Mouse (Mus musculus) layer of hippocampus, postnatal 36 days (tissue): Measurements from ENCODE around the gene Sh2d4b. TPM values are rescaled to one million over a fixed set of nuclear protein-coding genes. Genes with fewer than 3 reads are reported as not detected.

Source experiments
- DNase-seq, 2 experiments: peaks; one replicate each; pipeline ENCODE4 v3.0.0; 2022
- total RNA-seq, 2 experiments: library from RNA; stranded (reverse); gene quantifications; 2 replicates each; pipeline ENCODE4 v1.2.3; 2021

The Sh2d4b gene
- total RNA-seq, 2 experiments from 2014 or later = 2.1 TPM

DNA sequence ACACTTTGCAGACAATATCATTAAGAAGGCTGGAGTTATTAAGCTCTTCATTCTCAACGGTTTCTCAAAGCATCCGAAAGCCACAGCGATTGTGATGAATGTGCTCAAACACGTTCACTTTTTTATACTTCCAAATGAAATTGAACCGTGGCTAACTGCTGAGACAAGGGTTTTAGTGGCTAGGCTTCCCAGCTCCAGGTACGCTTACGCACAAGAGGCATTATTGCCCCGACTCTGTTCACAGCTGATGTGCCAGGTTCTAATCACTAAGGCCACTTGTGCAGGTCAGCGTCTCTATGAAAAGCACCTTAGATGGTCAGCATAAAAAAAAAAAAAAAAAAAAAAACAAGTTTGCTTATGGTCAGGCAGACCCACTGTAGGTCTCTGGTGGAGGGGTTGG lies 62.6 kb downstream of the Sh2d4b start:
- no peak for DNase-seq

DNA sequence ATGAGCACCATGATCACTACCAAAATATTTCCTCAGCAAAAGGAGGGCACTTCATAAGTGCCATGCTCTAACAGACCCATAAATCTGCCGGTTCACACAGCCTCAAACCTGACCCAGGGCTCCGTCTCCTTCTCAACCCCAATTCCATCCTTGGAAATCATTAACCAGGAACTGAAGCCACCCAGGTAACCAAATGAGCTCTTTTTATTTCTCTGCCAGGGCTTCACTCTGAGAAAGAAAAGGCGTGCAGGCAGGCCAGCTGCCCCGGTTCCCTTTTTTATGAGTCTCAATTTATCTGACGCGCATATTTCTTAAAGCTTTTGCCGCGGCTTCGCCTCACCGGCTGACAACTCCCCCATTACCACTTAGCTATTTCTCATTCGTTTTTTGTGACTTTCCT lies 63.0 kb downstream of the Sh2d4b start:
- no peak for DNase-seq

- no peak for DNase-seq
Observed at GRCm38 (mm10) chr14:40818051-40818450, 75.0 kb downstream of the Sh2d4b start.

- no peak for DNase-seq
Observed at GRCm38 (mm10) chr14:40816715-40817114, 76.4 kb downstream of the Sh2d4b start.

GRCm38 (mm10) chr14:40791606-40792005 lies 101.5 kb downstream of the Sh2d4b start:
- DNase-seq = peak; percentile 18 to 42

DNA sequence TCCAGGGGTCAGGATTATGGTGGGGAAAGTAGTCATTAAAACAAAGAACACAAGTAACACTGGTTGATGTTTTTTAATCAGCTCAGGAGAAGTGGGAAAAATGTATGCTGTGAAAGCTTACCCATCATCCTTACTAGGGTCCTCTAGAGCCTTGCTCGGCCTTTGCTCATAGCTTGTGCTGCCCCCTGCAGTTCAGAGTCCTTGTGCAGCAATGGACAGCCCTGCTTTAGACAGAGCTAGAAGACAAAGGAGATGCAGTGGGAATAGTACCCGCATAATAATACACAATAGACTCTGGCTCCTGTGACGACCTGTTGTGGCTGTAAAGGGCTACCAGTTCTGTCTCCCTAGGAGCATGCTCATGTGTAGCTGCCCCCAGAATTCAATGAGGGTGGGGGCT lies 104.0 kb downstream of the Sh2d4b start:
- peak in 1 of 2 experiments; percentile 6 for DNase-seq

DNA sequence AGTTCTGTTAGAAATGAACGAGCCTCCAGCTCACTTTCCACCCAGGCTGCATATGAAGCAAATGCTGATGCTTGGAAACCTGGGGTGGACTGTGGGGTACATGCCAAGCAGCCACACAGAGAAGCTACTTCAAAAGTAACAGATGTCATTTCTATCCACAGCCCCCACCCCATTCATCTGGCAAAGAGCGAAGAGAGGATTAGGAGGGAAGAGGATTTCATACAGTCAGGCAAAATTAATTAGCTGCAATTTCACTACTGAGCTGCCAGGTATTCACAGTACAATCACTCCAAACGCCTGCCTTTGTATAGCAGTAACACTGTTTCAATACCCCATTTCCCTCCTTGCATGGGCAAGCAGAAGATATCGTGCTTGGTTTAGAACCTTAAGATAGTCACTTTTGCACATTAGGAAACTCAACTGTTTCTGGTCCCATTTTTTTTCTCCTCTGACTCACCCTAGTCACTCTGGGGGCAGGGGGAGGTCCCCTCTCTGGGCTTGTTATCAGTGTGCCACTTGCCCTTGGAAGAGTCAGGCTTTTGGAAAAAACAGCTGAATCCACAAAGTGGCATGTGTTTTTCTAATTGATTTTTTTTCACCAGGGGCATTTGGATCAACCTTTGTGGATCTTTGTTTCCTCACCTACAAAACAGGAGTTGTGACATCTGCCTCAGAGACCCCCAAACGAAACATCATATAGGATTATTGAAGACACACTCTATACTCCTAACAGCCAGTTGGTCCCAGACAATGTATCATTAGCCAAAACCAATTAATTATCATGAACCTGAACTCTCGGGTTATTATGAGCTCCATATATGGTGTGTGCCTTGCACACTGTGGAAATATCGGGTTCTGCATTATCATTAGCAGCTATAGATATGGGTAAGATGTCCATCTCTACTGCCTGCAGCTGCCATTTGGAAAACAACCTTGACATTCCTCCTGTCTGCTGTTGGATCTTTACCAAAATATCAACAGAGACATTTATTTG lies 123.7 kb downstream of the Sh2d4b start:
- DNase-seq = peak; percentile 5 to 20

Other genes with a start within 250 kb of the Sh2d4b start
- gene Tspan14, start 73.5 kb upstream of the Sh2d4b start, total RNA-seq = 10 to 100 TPM; 31.4 to 32.6 TPM
- gene Fam213a, start 120.5 kb upstream of the Sh2d4b start, total RNA-seq = 100 to 1,000 TPM; 150 to 165 TPM
- 1 to 10 TPM in 1 of 2 experiments, under 1 TPM in 1; 0.81 to 1.5 TPM for gene Dydc2, start 175.9 kb upstream of the Sh2d4b start, total RNA-seq
- gene Dydc1, start 179.6 kb upstream of the Sh2d4b start, total RNA-seq = not detected
- gene Mat1a, start 211.8 kb upstream of the Sh2d4b start, total RNA-seq = not detected
- gene Sftpa1, start 238.5 kb upstream of the Sh2d4b start, total RNA-seq = not detected